Mouse (Mus musculus) mouse trophoblast stem cell (cell line): ENCODE measurements around the gene Il21.

Experiments
- in situ Hi-C, 2 experiments: fragments of 300-500 bp; cut with MseI, MboI; formaldehyde crosslinking; loops; 2 replicates in 1 of 2; 3 replicates in 1 of 2; pipeline ENCODE4 v1.15.1; 2025

Il21 gene

DNA sequence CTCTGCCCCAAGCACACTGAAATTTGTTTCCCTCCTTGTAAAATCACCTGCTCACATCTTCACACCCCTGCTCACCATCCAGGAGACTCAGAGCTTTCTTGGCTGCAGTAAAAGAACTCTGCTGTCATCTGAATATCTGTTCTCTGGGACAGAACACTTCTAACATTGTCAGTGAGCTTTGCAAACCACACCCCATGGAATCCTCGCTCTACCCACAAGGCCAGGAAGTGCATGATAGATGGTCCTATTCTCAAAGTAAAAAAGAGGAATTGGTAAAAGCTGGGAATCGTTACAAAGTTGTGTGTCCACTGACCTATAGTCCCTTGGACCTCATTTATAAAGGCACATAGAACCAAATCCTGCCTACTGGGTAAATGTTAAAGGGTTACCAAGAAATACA lies 40.5 kb downstream of the Il21 start:
- in situ Hi-C loops: no loop called here

DNA sequence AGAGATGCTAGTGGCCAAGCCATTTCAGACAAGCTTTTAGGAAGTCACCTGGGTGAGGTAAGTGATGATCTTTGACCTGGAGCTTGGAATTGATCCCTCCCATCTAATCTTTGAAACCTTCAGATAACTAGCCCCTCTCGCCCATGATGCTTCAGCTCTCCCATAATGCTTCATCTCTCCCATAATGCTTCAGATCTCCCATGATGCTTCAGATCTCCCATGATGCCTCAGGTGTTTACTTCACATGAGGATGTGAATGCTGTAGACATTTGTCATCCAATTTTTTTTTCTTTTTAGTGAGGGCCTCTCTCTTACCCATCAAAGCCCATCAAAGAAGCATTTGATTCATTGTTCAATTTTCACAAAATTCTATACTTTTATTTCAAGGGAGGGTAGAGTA lies 46.9 kb downstream of the Il21 start:
- in situ Hi-C loops: no loop called here

DNA sequence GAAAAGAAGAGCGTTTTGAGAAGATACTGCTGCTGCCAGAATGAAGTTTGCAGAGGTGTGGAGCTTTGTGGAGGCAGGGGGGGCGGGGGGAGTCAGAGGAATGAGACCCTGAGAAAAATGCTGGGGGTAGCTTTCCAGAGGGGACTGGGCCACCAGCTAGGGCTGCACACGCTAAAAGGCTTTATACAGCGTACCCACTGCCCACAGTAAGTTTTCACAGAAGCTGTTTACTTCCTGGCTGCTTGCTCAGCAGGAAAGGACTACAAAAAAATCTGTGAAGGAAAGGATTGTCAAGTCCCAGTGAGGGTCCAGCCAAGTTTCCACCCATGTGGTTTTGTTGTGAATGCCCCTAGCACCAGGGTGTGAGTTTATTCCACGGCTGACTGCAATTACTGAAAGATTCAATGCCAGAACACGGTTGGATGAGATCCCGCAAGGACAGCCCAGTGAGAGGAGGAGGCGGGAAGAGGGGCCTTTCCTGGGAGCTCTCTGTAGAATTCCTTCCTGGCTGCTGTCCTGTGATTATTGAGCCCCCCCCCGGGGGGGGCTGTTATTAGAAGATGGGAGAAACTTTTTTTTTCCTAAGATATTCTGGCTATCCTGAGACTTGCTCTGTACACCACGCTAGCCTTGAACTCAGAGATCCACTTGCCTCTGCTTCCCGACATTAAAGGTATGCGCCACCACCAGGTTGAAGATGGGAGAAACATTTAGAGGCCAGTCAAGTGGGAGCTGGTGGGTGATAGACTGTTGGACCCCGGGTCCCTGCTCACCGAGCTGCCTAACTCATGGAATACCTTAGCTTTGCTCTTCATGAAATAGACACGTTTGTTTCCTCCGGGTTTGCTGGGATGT lies 49.8 kb downstream of the Il21 start:
- in situ Hi-C loops: no loop called here

DNA sequence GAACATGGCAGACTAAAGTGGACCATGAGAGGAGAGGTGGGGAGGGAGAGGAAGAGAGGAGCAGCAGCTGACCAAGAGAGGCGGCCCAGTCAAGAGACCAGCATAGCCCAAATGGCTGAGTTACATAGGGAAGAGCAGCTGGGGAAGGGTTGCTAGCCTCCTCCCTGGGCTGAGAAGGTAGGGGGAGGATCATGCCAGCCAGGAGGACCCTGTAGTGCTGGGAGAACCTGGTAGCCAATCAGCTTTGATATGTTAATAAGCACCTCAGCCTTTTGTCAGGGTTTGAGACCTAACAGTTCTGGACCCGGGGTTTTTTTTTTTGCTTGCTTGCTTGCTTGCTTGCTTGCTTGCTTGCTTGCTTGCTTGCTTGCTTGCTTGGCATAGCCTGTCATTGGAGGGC lies 51.4 kb downstream of the Il21 start:
- in situ Hi-C loops: no loop called here

DNA sequence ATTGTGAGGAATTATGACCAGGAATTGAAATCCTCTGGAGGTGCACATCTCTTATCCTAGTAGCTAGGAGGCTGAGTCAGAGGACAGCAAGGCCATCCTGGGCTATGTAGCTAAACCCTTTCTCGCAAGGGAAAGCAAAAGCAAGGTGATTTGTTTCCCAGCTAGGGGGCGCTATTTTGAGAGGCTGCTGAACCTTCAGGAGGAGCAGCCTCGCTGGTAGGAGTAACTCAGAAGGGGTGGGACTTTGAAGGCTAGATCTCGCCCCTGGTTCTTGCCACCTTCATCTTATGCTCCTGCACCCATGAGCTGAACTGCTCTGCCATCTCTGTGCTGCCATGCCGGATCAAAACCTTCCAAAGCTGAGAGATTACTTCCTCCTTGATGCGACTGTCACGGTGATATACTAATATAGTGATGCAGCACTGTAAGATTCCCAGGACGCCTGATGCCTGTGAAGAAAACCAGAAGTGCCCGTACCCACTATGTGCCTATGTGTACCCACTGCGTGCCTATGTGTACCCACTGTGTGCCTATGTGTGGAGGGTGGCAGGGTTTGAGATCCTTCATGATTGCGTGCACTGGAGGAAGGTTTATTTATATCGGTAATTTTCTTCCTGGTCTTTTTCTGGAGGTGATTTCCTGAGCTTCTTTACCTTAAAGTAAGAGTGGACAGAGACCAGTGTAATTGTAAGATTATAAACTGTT lies 52.2 kb downstream of the Il21 start:
- in situ Hi-C loops: no loop called here

DNA sequence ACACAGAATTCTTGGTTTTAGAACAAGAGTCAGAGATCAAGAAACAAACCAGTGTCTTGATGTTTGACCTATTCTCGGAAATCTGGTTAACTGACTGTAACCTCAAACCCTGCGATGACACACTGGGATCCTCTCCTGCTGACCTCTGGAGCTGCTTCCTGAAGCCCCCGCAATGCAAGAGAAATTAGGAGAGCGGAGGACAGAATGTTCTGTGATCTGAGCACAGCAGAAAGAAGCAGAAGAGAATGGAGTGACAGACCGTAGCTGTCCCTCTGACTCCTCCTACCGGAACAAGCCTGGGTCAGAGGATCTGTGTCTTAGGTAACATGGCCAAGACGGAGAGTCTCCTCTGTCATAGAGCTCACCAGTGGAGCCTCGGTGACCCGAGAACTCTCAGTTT lies 53.0 kb downstream of the Il21 start:
- in situ Hi-C loops: no loop called here

DNA sequence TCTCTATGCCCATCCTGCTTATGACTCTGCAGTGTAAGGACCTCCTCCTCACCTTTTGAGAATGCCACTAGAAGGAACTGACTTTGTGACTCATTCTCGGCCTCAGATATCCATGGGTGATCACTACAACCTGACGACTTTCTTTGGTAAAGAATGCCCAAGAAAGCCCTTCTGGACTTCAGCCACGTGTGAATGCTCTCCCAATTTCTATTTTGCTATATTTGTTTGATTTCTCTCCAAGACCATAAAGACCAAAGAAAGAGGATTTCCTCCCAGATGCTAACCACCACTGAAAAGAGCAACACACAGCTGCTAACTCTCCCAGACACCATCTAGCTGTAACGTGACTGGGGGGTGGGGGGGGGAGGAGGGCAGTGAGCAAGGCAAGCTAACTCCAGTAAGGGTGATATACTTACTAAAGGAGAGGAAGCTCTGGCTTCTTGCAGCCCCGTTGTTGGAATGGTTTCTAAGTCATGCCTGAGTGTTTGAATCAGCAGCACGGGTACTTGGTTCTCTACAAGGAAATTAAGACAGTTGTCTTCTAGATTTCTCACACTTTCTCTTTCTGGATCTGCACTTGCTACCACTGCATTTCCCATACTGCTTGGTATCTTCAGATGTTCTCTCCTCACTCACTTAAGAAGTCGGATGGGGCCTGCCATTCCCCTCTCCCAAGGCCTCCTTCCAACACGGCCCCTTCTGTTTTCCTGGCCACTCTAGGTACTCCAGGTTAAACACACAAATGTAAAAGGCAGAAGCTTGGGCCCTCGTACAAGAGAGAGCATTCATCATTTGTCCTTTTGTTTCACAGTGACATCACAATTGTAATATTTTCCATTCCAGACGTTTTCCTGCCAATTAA lies 57.5 kb downstream of the Il21 start:
- in situ Hi-C loops: no loop called here

DNA sequence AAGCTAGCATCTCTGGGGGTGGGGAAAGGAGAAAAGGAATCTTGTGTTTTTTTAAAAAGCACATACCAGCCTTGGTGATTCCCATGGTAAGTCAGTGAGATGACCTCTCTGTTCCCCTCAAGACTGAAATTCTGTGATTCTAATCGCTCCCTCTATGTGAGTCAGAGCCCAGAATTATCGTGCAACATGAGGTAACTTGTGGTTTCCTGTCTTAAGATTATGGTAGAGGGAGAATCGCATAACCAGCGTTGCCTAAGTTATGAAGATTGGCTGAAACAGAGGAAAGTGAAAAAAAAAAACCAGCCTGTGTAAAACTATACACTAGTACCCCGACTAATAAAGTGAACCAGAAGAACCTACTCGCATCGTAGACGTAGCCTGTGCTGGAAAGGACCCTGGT lies 59.2 kb downstream of the Il21 start:
- in situ Hi-C loops: no loop called here
